In genomic region chr1:23399552-23399951, GRCm38 (mm10) we compare ENCODE assay signal across 11 mouse cellular contexts. TPM values are rescaled to one million over a fixed set of nuclear protein-coding genes. Genes with fewer than 3 reads are reported as not detected.
DNase-seq lines count a peak whose midpoint lies in the region; ATAC-seq and TF ChIP-seq lines count a peak whose summit lies in the region.
"Had no signal": no experiment of that assay in that cellular context is flagged by ENCODE, and none has a peak within 500 bp of the region (broad histone marks: within the 10 kb centered on the region; RNA-seq: fewer than 3 reads in every experiment).

No protein-coding gene starts in this region.

- H3K36me3 ChIP-seq in G1E (replicated peaks) = no peaks in the 10 kb centered on the region
- H3K36me3 ChIP-seq: midbrain, embryonic 13.5 days had no signal

- TF ChIP-seq CTCF in G1E (IDR thresholded peaks at IDR 0.05; ENCODE audit: low read depth, low read length) = no peak

- H3K27me3 ChIP-seq in G1E (ENCODE audit: insufficient read depth, low read length) = peaks cover 5% of the 10 kb centered on the region; the same call in 1 of the 2 replicates
- H3K27me3 ChIP-seq: midbrain, embryonic 13.5 days had no signal

- H3K4me1 ChIP-seq in G1E (ENCODE audit: insufficient read depth, low read depth, low read length) = peaks cover 19% of the 10 kb centered on the region
- H3K4me1 ChIP-seq: midbrain, embryonic 13.5 days had no signal

- H3K9me3 ChIP-seq in G1E (replicated peaks) = no peaks in the 10 kb centered on the region
- H3K9me3 ChIP-seq: midbrain, embryonic 13.5 days had no signal

- ATAC-seq in G1E (ENCODE audit: extremely low read depth, insufficient number of reproducible peaks, low FRiP score, poor library complexity, severe bottlenecking) = peak; percentile 79
- peak; percentile 81 for ATAC-seq in inflammation-experienced regulatory T-cells, adult 6 months
- ATAC-seq in neutrophil, adult 5-6 weeks (ENCODE audit: extremely low read depth, insufficient number of reproducible peaks, low FRiP score, poor library complexity, severe bottlenecking) = peak; percentile 71; the same call in 1 of the 2 replicates
- ATAC-seq: intestine, embryonic 16.5 days; midbrain, embryonic 13.5 days had no signal

- H3K4me3 ChIP-seq in G1E (ENCODE audit: low read depth, low read length) = peak overlapping the region; percentile 49; the same call in 1 of the 2 replicates
- H3K4me3 ChIP-seq: midbrain, embryonic 13.5 days had no signal

- DNase-seq in lung, postnatal 36 days = peak; percentile 15
- DNase-seq in lung, postnatal 25 days (ENCODE audit: low spot score) = no peak
- peak; percentile 18 for DNase-seq in G1E (ENCODE audit: low spot score)
- no peak for DNase-seq in cerebellum, adult 9-10 months
- no peak for DNase-seq in kidney, postnatal 14 days
- DNase-seq: heart, postnatal 14 days; lung, adult 2 months had no signal

RNA-seq across cellular contexts. Expression of gene Ogfrl1, which starts 2.0 kb away (rescaled TPM):
- total RNA-seq in G1E (2014; fragmentation: Nextera tagmentation) = 31.1 and 36.6 TPM in 2 replicates
- 12.5 and 13.5 TPM in 2 replicates for total RNA-seq in G1E (2017)
- 10.8 and 14.2 TPM in 2 replicates for polyA plus RNA-seq in G1E (2012)
- polyA plus RNA-seq in inflammation-experienced regulatory T-cells, adult 6 months (2017; shearing (Covaris generic)) = under 1 TPM; 0.59 to 0.93 (median 0.92) TPM
- total RNA-seq in neutrophil, adult 5-6 weeks (2017) = 97.8 and 100 TPM in 2 replicates

Comparison
In these comparisons a context has a peak if more than half of its experiments do, and no peak if none do; other contexts are left out.
1. DNase-seq: peak in lung, postnatal 36 days (single experiment) and G1E (single experiment); none in lung, postnatal 25 days (single experiment), cerebellum, adult 9-10 months (single experiment) and kidney, postnatal 14 days (single experiment).
2. Peak in every context shown above with its lines, with median percentiles within 50 percentile points of each other: ATAC-seq.